Mouse (Mus musculus) thymus, adult 2 months (tissue): Measurements from ENCODE around the gene Aplnr.

Experiments used
- CTCF ChIP-seq: fragments of 200-500 bp; IDR thresholded peaks from 2 replicates; pipeline ENCODE4 v1.5.1; 2012; ENCODE audit warnings: mild to moderate bottlenecking, control low read depth, low read length, moderate library complexity, borderline replicate concordance; ENCODE audit not compliant: control insufficient read depth, poor library complexity, insufficient read depth; ENCODE audit errors: extremely low read depth
- POLR2A ChIP-seq: fragments of 200-500 bp; IDR thresholded peaks from 2 replicates; pipeline ENCODE4 v1.6.1; 2012; ENCODE audit warnings: mild to moderate bottlenecking, low read length, control low read depth, moderate library complexity; ENCODE audit not compliant: control insufficient read depth, poor library complexity, insufficient read depth; ENCODE audit errors: extremely low read depth

GRCm38 (mm10) chr2:85123187-85123868, 12.7 kb upstream of the Aplnr start:
- TF ChIP-seq CTCF: no peak
- no peak for TF ChIP-seq POLR2A
